Mouse (Mus musculus) right cerebral cortex, postnatal 10 days (tissue): ENCODE data around the gene Dynlt3.

ENCODE experiments used
- DNase-seq, 2 experiments: peaks; one replicate each; pipeline ENCODE4 v3.0.0; 2021; ENCODE audit warnings: low spot score in 2 of 2

Gene Dynlt3

DNA sequence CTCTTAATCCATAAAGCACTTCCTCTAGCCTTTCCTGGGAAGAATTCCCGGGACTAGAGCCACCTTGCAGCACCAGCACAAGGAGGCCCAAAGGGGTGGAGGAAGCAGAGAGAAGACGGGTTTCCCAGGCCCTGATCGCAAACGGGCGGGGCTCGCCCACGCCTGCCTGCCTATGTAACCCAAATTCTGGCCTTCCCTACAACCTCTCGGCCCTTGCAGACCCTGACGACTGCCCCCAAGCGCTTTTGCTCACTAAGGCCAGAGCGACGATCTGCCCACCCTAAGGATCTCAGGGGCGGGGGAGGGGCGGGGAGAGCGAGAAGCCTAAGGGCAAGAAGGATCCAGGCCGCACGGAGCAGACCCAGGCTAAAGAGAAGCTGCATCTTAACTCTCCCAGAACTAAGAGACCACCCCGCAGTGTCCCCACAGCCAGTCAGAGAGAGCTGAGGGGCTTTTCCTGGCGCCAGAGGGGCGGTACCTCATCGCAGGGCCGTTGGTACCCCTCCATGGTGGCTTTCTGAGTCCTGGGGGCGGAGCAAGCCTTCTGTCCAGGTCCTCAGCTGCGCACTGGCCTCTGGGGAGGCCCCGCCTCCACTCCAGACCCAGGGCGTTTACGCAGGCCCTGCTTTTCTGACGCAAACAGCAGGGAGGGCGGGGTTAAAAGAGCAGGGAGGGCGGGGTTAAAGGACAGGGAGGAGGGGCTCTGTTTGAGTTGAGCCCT lies at the start of gene Dynlt3:
TSS of gene Dynlt3 (minus strand) at position 613 of the 721 bp plus-strand sequence.
- peak; percentile 79 to 84 for DNase-seq

- no peak for DNase-seq
Measured at GRCm38 (mm10) chrX:9699815-9700214, 37.0 kb upstream of the Dynlt3 start.

- peak in 1 of 2 experiments; percentile 17 for DNase-seq
Measured at GRCm38 (mm10) chrX:9695997-9696396, 33.2 kb upstream of the Dynlt3 start.

GRCm38 (mm10) chrX:9672040-9672439 lies 9.2 kb upstream of the Dynlt3 start:
- DNase-seq, result no peak

DNA sequence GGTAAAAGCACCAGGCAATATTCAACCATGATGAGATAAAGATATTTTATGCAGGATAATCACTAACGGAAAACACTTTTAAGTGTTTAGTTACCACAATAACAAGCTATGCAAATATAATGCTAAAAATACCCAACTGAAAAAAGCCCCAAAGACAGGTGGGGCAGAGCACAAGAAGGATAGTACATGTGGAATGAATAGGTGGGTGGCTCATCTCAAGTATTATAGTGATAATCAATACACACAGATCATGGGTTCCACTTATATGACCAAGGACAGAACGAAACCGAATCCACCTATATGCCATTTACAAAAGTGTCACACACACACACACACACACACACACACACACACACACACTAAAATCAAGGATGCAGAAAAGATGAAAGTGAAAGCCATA lies 8.6 kb upstream of the Dynlt3 start:
- no peak for DNase-seq

DNA sequence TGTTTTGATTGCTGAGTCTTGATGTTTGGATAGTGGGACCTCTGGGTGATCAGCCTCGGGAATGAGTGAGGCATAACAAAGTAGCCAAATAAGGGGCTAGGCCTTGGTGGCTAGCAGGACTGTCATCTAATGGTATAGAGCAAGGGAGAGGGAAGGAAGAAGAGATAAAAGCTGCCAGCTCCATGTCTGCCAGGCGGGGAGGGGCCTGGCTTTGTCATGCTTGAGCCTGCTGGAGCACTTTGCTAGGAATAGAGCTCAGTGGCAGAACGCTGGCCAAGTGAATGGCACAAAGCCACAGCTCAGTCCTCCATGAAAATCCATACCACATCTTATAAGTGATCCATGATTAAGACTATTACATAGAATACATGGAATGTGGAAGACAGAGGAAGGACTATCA lies 10.0 kb downstream of the Dynlt3 start:
- no peak for DNase-seq

GRCm38 (mm10) chrX:9640594-9640993 lies 22.2 kb downstream of the Dynlt3 start:
- DNase-seq, result peak in 1 of 2 experiments; percentile 22

- DNase-seq, result peak in 1 of 2 experiments; percentile 23
Measured at GRCm38 (mm10) chrX:9640126-9640525, 22.7 kb downstream of the Dynlt3 start.
